Mouse (Mus musculus) small intestine, adult 2 months (tissue): ENCODE measurements around the gene Oit1. TPM values are rescaled to one million over a fixed set of nuclear protein-coding genes. Genes with fewer than 3 reads are reported as not detected.

ENCODE experiments used
- H3K27ac ChIP-seq: fragments of 200-500 bp; 2 replicates; pipeline ENCODE4 v1.5.1; 2012; ENCODE audit warnings: low read depth, low read length, control low read depth, inconsistent platforms; ENCODE audit not compliant: insufficient read depth
- H3K27me3 ChIP-seq: fragments of 200-500 bp; 2 replicates; pipeline ENCODE4 v1.6.1; 2012; ENCODE audit warnings: mild to moderate bottlenecking, moderate library complexity, low read length, inconsistent platforms; ENCODE audit not compliant: control insufficient read depth, insufficient read depth
- H3K36me3 ChIP-seq: fragments of 200-500 bp; 2 replicates; pipeline ENCODE4 v1.6.1; 2012; ENCODE audit warnings: mild to moderate bottlenecking, low read length, control low read depth, inconsistent platforms; ENCODE audit not compliant: control insufficient read depth, insufficient read depth
- H3K4me1 ChIP-seq: fragments of 200-500 bp; 2 replicates; pipeline ENCODE4 v1.6.1; 2012; ENCODE audit warnings: low read length, inconsistent platforms, mixed read lengths; ENCODE audit not compliant: control insufficient read depth, insufficient read depth, insufficient read length
- H3K4me3 ChIP-seq: fragments of 200-500 bp; 2 replicates; pipeline ENCODE4 v1.5.1; 2012; ENCODE audit warnings: low read depth, mild to moderate bottlenecking, control low read depth, inconsistent platforms, low read length, moderate library complexity
- CTCF ChIP-seq: fragments of 200-500 bp; IDR thresholded peaks from 2 replicates; pipeline ENCODE4 v1.5.1; 2012; ENCODE audit warnings: low read depth, mild to moderate bottlenecking, control low read depth, inconsistent platforms, low read length, moderate library complexity, mixed read lengths; ENCODE audit not compliant: insufficient replicate concordance, insufficient read length; ENCODE audit errors: extremely low read depth
- POLR2A ChIP-seq: fragments of 200-500 bp; IDR thresholded peaks from 2 replicates; pipeline ENCODE4 v1.6.1; 2012; ENCODE audit warnings: low read depth, mild to moderate bottlenecking, control low read depth, inconsistent platforms, low read length, moderate library complexity
- WGBS: fragments of 180-500 bp; shearing (Covaris S2); methylation state at CpG from one replicate; pipeline ENCODE4 v1.1.7; 2018; 5-methylcytosine and 5-hydroxymethylcytosine counted together
- polyA plus RNA-seq: library from polyadenylated mRNA; depleted of rRNA; stranded (reverse); fragments of >200 nt; gene quantifications from 2 replicates; pipeline ENCODE4 v1.2.3, GENCODE M21; 2012; rRNA removed

The Oit1 gene
- polyA plus RNA-seq, result 26.8 and 100 TPM in 2 replicates

DNA sequence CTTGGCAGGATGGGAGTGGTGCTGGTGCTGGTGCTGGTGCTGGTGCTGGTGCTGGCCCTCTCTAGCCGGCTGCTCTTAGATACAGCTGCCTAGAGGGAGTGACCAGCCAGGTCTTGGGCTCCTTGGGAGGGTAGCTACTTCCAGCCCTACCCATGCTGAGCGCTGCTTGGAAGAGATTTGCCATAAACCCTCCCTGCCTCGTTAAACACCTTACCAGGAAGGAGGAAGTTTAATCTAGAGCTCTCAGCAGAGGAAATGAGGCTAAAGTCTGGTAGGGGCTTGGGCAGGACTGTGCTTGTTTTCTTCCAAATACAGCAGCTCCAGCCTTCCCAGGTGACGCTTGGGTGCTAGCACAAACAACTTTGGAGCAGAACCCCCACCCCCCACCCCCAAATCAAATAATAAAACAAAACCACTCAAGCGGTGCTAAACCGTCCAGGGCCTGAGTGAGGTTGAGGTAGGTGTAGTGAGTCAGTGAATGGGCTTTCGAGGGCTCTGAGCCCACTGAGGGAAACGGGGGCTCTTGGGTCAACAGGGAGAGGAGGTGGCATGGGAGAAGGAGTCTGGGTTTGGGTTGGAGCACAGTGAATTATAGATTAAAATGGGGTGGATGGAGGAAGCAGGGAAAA is at the start of gene Oit1:
TSS of gene Oit1 (minus strand) at position 70 of the 629 bp plus-strand sequence.
- H3K27ac ChIP-seq, result peak within 1 kb of the TSS; percentile 93
- H3K36me3 ChIP-seq, result peaks cover 1% of the 10 kb centered on the region; the same call in 1 of the 2 replicates
- peaks cover 30% of the 10 kb centered on the region; the same call in 1 of the 2 replicates for H3K4me1 ChIP-seq
- peak within 1 kb of the TSS; percentile 65 for H3K4me3 ChIP-seq
- no peaks in the 10 kb centered on the region for H3K27me3 ChIP-seq
- peak; percentile 54; the same call in 1 of the 2 replicates for TF ChIP-seq POLR2A
- TF ChIP-seq CTCF, result no peak
- 20% methylated on average over 8 of the region's 8 CpGs for WGBS

DNA sequence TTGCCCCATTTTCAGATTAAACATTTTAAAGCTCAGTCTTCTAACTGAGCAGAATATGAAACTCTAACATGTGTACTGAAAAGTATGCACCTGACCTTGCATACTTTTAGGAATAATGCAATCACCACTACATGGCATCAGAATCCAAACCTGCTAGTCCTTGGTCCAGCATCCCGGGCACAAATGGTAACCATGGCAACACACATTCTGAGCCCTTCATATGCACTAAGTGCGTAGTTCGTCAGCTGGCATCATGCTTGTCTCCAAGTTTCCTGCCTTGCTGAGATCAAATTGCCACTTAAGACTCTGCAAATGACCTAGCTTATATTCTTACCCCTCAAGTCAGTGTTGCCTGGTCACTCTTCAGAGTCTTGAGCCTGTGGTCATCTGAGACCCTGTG is 44.3 kb upstream of the Oit1 start:
- no peak overlapping the region for H3K27ac ChIP-seq
- WGBS, result 89% methylated on average over 3 of the region's 3 CpGs

DNA sequence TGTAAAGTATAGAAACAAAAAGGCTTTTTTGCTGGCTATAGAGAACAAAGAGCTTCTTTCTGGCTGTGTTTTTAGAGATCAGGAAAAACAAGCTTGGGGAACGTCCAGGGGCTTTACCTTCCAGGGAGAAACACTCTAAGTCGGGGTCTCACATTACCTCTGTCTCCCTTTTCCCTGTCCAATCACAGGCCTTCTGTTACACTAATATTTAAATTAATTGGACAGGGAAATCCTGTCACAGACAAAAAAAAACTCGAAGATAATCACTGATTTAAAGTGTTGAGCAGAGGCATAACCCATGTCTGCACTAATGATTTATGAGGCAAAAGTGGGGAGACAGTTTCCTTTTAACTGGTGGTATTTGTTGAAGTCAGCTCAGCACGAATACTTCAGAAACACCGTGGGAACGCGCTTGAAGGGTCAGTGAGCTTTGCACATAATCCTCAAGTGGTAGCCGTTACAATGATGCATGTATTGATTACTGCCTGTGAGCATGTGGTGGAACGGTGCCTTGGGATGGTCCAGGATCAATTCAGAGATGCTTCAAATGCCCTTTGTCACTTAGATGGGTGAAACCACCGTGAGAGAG is 42.7 kb upstream of the Oit1 start:
- no peak for TF ChIP-seq POLR2A
- no peak for TF ChIP-seq CTCF
- Histone ChIP-seq H3K27me3 (no peaks in the 10 kb centered on the region), H3K27ac (no peak overlapping the region), H3K36me3 (no peaks in the 10 kb centered on the region), H3K4me3 (no peak overlapping the region), H3K4me1 (no peaks in the 10 kb centered on the region)
- WGBS, result 28% methylated on average over 10 of the region's 10 CpGs

More for the DNA sequence above, 44.3 kb upstream of the Oit1 start:
- H3K4me3 ChIP-seq, result no peak overlapping the region
- no peaks in the 10 kb centered on the region for H3K4me1 ChIP-seq
- H3K36me3 ChIP-seq, result no peaks in the 10 kb centered on the region
- no peaks in the 10 kb centered on the region for H3K27me3 ChIP-seq
- TF ChIP-seq POLR2A (no peak), CTCF (no peak)

DNA sequence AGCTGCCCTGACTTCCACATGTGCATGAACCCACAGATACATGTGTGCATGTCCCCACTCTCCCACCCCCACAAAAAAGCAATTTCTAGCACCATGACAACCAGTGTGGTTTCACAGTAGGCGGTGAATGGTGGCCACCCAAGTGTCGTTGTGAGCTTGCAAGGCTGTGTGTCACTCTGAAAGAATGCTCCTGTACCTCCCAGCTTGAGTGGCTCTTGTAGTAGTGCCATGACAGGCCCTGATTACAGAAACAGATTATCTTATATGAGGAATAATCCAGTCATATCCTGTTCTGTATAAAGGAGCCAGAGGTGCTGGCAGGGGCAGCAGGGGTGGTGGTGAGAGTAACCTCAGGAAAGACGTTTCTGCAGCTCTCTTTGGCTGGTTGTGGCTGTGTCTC is 40.1 kb upstream of the Oit1 start:
- 68% methylated on average over 3 of the region's 3 CpGs for WGBS

DNA sequence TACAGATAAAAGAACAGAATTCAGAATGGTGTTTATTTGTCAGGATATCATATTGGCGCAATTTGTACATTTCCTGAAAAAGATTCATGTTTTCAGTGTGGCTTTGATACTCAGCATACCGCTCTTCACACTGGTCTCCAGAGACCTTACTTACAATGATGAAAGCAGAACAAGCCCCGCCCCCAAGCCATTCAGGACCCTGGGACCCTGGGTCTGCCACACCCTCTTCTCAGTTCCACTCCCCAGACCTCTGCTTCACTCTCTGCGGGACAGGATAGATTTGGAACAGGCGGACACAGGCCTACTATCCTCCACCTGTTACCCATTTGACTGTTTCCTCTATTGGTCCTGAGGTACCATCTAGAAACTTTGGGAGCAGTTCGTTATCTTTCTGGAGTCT is 27.4 kb upstream of the Oit1 start:
- WGBS, result 76% methylated on average over 6 of the region's 6 CpGs
- Histone ChIP-seq H3K4me1 (no peaks in the 10 kb centered on the region; the same call in 1 of the 2 replicates), H3K4me3 (no peak overlapping the region), H3K27me3 (no peaks in the 10 kb centered on the region), H3K27ac (no peak overlapping the region), H3K36me3 (no peaks in the 10 kb centered on the region)
- TF ChIP-seq POLR2A, result no peak
- no peak for TF ChIP-seq CTCF

More for the DNA sequence above, 40.1 kb upstream of the Oit1 start:
- H3K4me3 ChIP-seq, result no peak overlapping the region
- H3K27ac ChIP-seq, result no peak overlapping the region
- H3K36me3 ChIP-seq, result no peaks in the 10 kb centered on the region
- H3K4me1 ChIP-seq, result no peaks in the 10 kb centered on the region
- TF ChIP-seq CTCF, result no peak
- TF ChIP-seq POLR2A, result no peak
- H3K27me3 ChIP-seq, result no peaks in the 10 kb centered on the region

DNA sequence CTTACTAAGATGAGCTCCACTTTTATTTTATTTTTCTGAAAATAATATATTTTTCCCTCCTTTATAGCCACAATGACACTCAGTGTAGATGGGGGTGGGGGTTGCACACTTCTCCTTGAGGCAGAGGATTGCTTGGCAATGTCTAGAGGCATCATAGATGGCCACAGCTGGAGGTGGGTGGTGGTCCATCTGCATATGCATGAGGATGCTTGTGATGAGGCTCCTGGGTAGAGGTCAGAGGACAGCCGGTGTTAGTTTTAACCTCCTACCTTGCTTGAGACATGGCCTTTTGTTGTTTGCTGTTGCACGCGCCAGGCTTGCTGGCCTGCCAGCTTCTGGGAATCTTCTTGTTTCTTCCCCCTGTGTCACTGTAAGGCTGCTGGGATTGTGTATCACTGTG is 24.8 kb upstream of the Oit1 start:
- TF ChIP-seq CTCF, result no peak
- no peak for TF ChIP-seq POLR2A

DNA sequence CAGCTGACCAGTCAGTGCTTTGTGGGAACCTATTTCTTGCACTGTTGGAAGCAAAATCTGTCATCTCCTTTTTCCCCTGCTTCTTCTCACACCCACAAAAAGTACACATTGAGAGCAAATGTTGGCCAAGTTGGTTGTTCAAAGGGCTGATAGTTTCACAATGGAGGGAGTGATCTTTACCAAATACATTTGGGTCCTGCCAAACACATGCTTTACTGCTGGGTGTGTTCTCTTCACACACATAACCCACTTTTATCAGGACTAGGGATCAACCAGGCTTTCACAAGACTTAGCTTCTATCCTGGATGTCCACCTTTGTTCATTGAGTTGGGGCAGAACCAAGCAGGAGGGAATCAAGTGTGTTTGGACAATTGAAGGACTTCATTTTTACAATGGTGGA is 20.0 kb upstream of the Oit1 start:
- Histone ChIP-seq H3K4me1 (0 out of 2 replicates have a peak, but pooled peaks cover 3% of the 10 kb centered on the region), H3K36me3 (no peaks in the 10 kb centered on the region), H3K27me3 (no peaks in the 10 kb centered on the region), H3K27ac (no peak overlapping the region), H3K4me3 (no peak overlapping the region)
- TF ChIP-seq POLR2A, result no peak
- TF ChIP-seq CTCF, result no peak

More for the DNA sequence above, 24.8 kb upstream of the Oit1 start:
- 92% methylated on average over 3 of the region's 3 CpGs for WGBS
- Histone ChIP-seq H3K4me3 (no peak overlapping the region), H3K27ac (no peak overlapping the region), H3K27me3 (no peaks in the 10 kb centered on the region), H3K4me1 (peaks cover 3% of the 10 kb centered on the region; the same call in 1 of the 2 replicates), H3K36me3 (no peaks in the 10 kb centered on the region)
